Comparison of ENCODE assay signal across 23 mouse cellular contexts in genomic region chr4:138878783-138879182, GRCm38 (mm10). TPM values are rescaled to one million over a fixed set of nuclear protein-coding genes. Genes with fewer than 3 reads are reported as not detected.
DNase-seq lines count a peak whose midpoint lies in the region.
"Had no signal": no experiment of that assay in that cellular context is flagged by ENCODE, and none has a peak within 500 bp of the region (broad histone marks: within the 10 kb centered on the region; RNA-seq: fewer than 3 reads in every experiment).

No protein-coding gene starts in this region.

- peak; percentile 97 for DNase-seq in heart, adult 11 months
- no peak for DNase-seq in heart, embryonic 10.5 days (ENCODE audit: low spot score)
- DNase-seq in gastrocnemius, postnatal 25 days, result peak; percentile 41
- peak; percentile 42 to 44 for DNase-seq in heart, postnatal 14 days
- peak; percentile 18 for DNase-seq in lung, postnatal 25 days (ENCODE audit: low spot score)
- DNase-seq in spleen, adult 18-20 months, result no peak
- no peak for DNase-seq in ovary, adult 18-20 months (ENCODE audit: low spot score)
- no peak for DNase-seq in right cerebral cortex, postnatal 25 days
- DNase-seq: adrenal gland, adult 8-10 months; B cell, adult 2 months; cerebellum, adult 18-20 months; kidney, adult 11 months; kidney, postnatal 10 days; liver, postnatal 0 days; thymus, postnatal 36 days had no signal

- 35% methylated on average over 8 of the region's 8 CpGs for WGBS in heart, embryonic 10.5 days

- H3K27me3 ChIP-seq in heart, embryonic 10.5 days (ENCODE audit: insufficient read depth, poor library complexity, severe bottlenecking), result peaks cover 46% of the 10 kb centered on the region
- H3K27me3 ChIP-seq: limb, embryonic 15.5 days had no signal

- no peak overlapping the region for H3K27ac ChIP-seq in heart, embryonic 10.5 days
- H3K27ac ChIP-seq: forebrain, embryonic 10.5 days; hindbrain, embryonic 14.5 days; limb, embryonic 15.5 days had no signal

- intact Hi-C loops in heart, postnatal 14 days (cut with DNase I), result no loop called here

- H3K36me3 ChIP-seq in heart, embryonic 10.5 days, result no peaks in the 10 kb centered on the region
- H3K36me3 ChIP-seq: forebrain, embryonic 10.5 days; limb, embryonic 15.5 days had no signal

- H3K4me3 ChIP-seq in heart, embryonic 10.5 days, result no peak overlapping the region
- H3K4me3 ChIP-seq: forebrain, embryonic 10.5 days; limb, embryonic 15.5 days had no signal

- peaks cover 24% of the 10 kb centered on the region for H3K4me1 ChIP-seq in heart, embryonic 10.5 days

- no peaks in the 10 kb centered on the region for H3K9me3 ChIP-seq in heart, embryonic 10.5 days
- H3K9me3 ChIP-seq: forebrain, embryonic 10.5 days; limb, embryonic 15.5 days had no signal

RNA-seq across cellular contexts. Expression of gene Pla2g2e, which starts 1.0 kb away (rescaled TPM):
- not detected in 2 replicates for polyA plus RNA-seq in heart, embryonic 10.5 days (2016; fragmentation: Nextera tagmentation; extraction: Ambion mirVana)
- total RNA-seq in gastrocnemius, postnatal 25 days (2021), result under 1 TPM in 1 of 2 experiments, not detected in 1; 0.32 TPM
- 1 to 10 TPM; 1.4 TPM for total RNA-seq in heart, postnatal 14 days (2021)
- total RNA-seq: common myeloid progenitor, adult 5-6 weeks; layer of hippocampus, postnatal 10 days; left cerebral cortex, postnatal 10 days; neutrophil, adult 5-6 weeks had no signal
- polyA plus RNA-seq: forebrain, embryonic 10.5 days; hindbrain, embryonic 14.5 days; limb, embryonic 15.5 days; liver, postnatal 0 days had no signal

RNA-seq across cellular contexts. Expression of gene Gm13030, which starts 5.0 kb away (rescaled TPM):
- not detected in 2 replicates for polyA plus RNA-seq in heart, embryonic 10.5 days (2016; fragmentation: Nextera tagmentation; extraction: Ambion mirVana)
- total RNA-seq in gastrocnemius, postnatal 25 days (2021), result not detected
- not detected for total RNA-seq in heart, postnatal 14 days (2021)
- total RNA-seq: adrenal gland, adult 8-10 months; common myeloid progenitor, adult 5-6 weeks; layer of hippocampus, postnatal 10 days; left cerebral cortex, postnatal 10 days; neutrophil, adult 5-6 weeks had no signal
- polyA plus RNA-seq: embryonic facial prominence, embryonic 14.5 days; forebrain, embryonic 10.5 days; hindbrain, embryonic 14.5 days; limb, embryonic 15.5 days; liver, postnatal 0 days had no signal

RNA-seq across cellular contexts. Expression of gene Pla2g5, which starts 15.5 kb away (rescaled TPM):
- polyA plus RNA-seq in heart, embryonic 10.5 days (2016; fragmentation: Nextera tagmentation; extraction: Ambion mirVana), result 0.91 and 2.1 TPM in 2 replicates
- total RNA-seq in gastrocnemius, postnatal 25 days (2021), result under 1 TPM; 0.75 to 0.79 TPM
- total RNA-seq in heart, postnatal 14 days (2021), result 10 to 100 TPM; 22.4 to 30.4 TPM
- total RNA-seq: common myeloid progenitor, adult 5-6 weeks; neutrophil, adult 5-6 weeks had no signal
- polyA plus RNA-seq: liver, postnatal 0 days had no signal

RNA-seq across cellular contexts. Expression of gene Otud3, which starts 35.0 kb away (rescaled TPM):
- 3.1 and 5.2 TPM in 2 replicates for polyA plus RNA-seq in heart, embryonic 10.5 days (2016; fragmentation: Nextera tagmentation; extraction: Ambion mirVana)
- 10 to 100 TPM; 11.4 to 13.8 TPM for total RNA-seq in gastrocnemius, postnatal 25 days (2021)
- 10 to 100 TPM in 1 of 2 experiments, 1 to 10 TPM in 1; 9.4 to 10.0 TPM for total RNA-seq in heart, postnatal 14 days (2021)

Comparison
In these comparisons a context has a peak if more than half of its experiments do, and no peak if none do; other contexts are left out.
1. DNase-seq: peak in heart, adult 11 months (single experiment), gastrocnemius, postnatal 25 days (single experiment), heart, postnatal 14 days (2 of 2) and lung, postnatal 25 days (single experiment); none in heart, embryonic 10.5 days (single experiment), spleen, adult 18-20 months (0 of 2), ovary, adult 18-20 months (single experiment) and right cerebral cortex, postnatal 25 days (single experiment).
2. RNA of gene Pla2g5, which starts 15.5 kb away (total RNA-seq): 22.4 to 30.4 TPM in heart, postnatal 14 days; 0.75 to 0.79 TPM in gastrocnemius, postnatal 25 days; every median in the first group is over 10 times any median in the second.